Mouse (Mus musculus): ENCODE data around the gene Dph1. TPM values are rescaled to one million over a fixed set of nuclear protein-coding genes. Genes with fewer than 3 reads are reported as not detected.

Gene Dph1
- polyA plus RNA-seq, 1 experiment from 2014 or later = 3.0 TPM

DNA sequence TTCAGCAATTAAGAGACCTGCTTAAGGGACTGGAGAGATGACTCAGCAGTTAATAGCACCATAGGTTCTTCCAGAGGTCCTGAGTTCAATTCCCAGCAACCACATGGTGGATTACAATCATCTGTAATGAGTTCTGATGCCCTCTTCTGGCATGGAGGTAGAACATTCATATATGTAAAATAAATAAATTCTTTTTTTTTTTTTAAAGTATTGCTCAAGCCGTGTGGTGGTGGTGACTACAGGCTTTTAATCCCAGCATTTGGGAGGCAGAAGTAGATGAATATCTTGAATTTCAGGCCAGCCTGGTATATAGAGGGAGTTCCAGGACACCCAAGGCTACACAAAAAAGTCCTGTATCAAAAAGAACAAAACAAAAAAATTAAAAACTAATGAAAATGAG lies 40.7 kb downstream of the Dph1 start:
- H3K36me3 ChIP-seq (ENCODE audit: inconsistent target) = no peaks in the 10 kb centered on the region
- H3K4me3 ChIP-seq (ENCODE audit: inconsistent target) = no peak overlapping the region
- no peaks in the 10 kb centered on the region for H3K79me2 ChIP-seq (ENCODE audit: inconsistent target)
- H3K27ac ChIP-seq = no peak overlapping the region
- 29% methylated on average over 1 of the region's 1 CpGs for WGBS (ENCODE audit: missing documents)

- Histone ChIP-seq H3K4me3 (ENCODE audit: inconsistent target) (no peak overlapping the region), H3K27ac (no peak overlapping the region), H3K36me3 (ENCODE audit: inconsistent target) (peaks cover 7% of the 10 kb centered on the region; the same call in 1 of the 2 replicates), H3K79me2 (ENCODE audit: inconsistent target) (no peaks in the 10 kb centered on the region)
- 98% methylated on average over 10 of the region's 11 CpGs for WGBS (ENCODE audit: missing documents)
These were observed 42.6 kb downstream of the Dph1 start for GRCm38 (mm10) chr11:75148332-75149035.

- Histone ChIP-seq H3K36me3 (ENCODE audit: inconsistent target) (peaks cover 14% of the 10 kb centered on the region; the same call in 1 of the 2 replicates), H3K27ac (no peak overlapping the region), H3K4me3 (ENCODE audit: inconsistent target) (no peak overlapping the region), H3K79me2 (ENCODE audit: inconsistent target) (no peaks in the 10 kb centered on the region)
- WGBS (ENCODE audit: missing documents) = 63% methylated on average over 3 of the region's 3 CpGs
These were observed 43.2 kb downstream of the Dph1 start for GRCm38 (mm10) chr11:75147846-75148168.

DNA sequence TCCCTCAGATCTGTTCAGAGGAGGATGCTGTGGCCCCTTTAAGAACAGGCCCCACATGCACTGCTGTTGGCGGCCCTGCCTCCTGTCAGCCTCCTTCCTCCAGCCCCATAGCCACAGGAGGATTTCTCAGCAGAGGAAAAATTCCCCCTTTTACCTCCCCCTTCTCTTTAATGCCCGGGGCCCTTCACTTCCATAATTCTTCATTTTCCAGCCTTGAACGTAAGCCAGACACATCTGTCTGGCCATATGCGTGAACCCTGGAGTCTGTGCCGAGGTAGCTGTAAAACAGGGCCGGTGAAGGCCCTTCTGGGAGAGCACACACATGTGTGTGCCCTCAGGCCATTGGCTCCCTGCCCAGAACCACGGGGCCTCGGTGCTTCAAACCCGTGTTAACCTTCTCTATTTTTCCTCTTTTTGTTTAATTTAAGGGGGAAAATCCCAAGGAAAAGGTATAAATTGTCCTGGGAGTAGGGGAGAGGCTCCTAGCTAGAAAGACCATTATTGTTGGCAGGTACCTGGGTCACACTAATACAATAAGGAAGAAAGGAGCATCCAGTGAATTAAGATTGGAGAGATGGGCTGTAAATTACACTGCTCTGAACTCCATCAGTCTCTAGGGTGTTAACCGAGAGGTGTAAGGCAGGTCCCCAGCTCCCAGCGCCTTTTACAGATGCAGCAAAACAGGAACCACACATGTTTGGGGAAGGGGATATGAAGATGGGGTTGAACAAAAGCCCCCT lies 43.8 kb downstream of the Dph1 start:
- no peak overlapping the region for H3K27ac ChIP-seq
- no peak overlapping the region for H3K4me3 ChIP-seq (ENCODE audit: inconsistent target)
- 69% methylated on average over 11 of the region's 11 CpGs for WGBS (ENCODE audit: missing documents)
- no peaks in the 10 kb centered on the region for H3K79me2 ChIP-seq (ENCODE audit: inconsistent target)
- peaks cover 16% of the 10 kb centered on the region; the same call in 1 of the 2 replicates for H3K36me3 ChIP-seq (ENCODE audit: inconsistent target)

- 100% methylated on average over 2 of the region's 2 CpGs for WGBS (ENCODE audit: missing documents)
- peaks cover 16% of the 10 kb centered on the region; the same call in 1 of the 2 replicates for H3K36me3 ChIP-seq (ENCODE audit: inconsistent target)
These were observed 45.2 kb downstream of the Dph1 start for GRCm38 (mm10) chr11:75145841-75146240.

DNA sequence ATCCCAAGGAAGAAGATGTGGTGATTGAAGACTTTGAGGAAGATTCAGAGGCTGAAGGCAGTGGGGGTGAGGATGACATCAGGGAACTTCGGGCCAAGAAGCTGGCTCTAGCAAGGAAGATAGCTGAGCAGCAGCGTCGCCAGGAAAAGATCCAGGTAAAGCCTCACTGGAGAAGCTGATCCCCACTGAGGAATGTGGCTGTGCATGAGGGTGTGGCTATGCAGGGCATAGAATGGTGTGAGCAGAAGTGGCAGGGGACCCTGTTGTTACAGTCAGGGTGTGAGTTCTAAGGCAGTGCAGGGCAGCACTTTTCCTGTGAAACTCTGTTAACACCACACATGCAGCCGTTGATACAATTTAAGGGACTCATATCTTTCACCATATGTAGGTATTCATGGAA lies 48.3 kb downstream of the Dph1 start:
- WGBS (ENCODE audit: missing documents) = 91% methylated on average over 4 of the region's 4 CpGs
- Histone ChIP-seq H3K27ac (no peak overlapping the region), H3K4me3 (ENCODE audit: inconsistent target) (no peak overlapping the region), H3K79me2 (ENCODE audit: inconsistent target) (no peaks in the 10 kb centered on the region), H3K36me3 (ENCODE audit: inconsistent target) (peaks cover 16% of the 10 kb centered on the region; the same call in 1 of the 2 replicates)

More at GRCm38 (mm10) chr11:75145841-75146240, 45.2 kb downstream of the Dph1 start:
- Histone ChIP-seq H3K4me3 (ENCODE audit: inconsistent target) (no peak overlapping the region), H3K79me2 (ENCODE audit: inconsistent target) (no peaks in the 10 kb centered on the region), H3K27ac (no peak overlapping the region)

DNA sequence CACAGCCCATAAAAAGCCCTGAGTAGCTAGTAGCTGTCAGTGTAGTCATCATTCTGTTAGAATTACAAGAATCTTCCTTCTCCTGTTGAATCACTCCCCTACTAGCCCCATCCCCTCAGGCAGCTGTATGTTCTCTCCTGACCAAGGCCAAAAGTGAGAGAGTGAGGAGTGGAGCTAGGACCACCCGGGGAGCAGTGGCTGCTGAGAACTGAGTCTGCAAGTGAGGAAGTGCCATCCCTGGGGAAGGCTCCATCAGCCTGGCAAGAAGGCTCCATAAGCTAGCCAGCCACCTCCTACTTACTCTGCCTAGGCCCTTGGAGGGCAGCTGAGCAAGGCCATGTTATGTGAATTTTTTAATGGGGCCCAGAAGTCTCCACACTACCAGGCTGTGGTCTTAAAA lies 49.1 kb downstream of the Dph1 start:
- H3K27ac ChIP-seq = no peak overlapping the region
- WGBS (ENCODE audit: missing documents) = 86% methylated on average over 1 of the region's 1 CpGs
- no peaks in the 10 kb centered on the region for H3K79me2 ChIP-seq (ENCODE audit: inconsistent target)
- peaks cover 16% of the 10 kb centered on the region; the same call in 1 of the 2 replicates for H3K36me3 ChIP-seq (ENCODE audit: inconsistent target)
- no peak overlapping the region for H3K4me3 ChIP-seq (ENCODE audit: inconsistent target)

- Histone ChIP-seq H3K36me3 (ENCODE audit: inconsistent target) (peaks cover 16% of the 10 kb centered on the region; the same call in 1 of the 2 replicates), H3K27ac (no peak overlapping the region), H3K4me3 (ENCODE audit: inconsistent target) (no peak overlapping the region), H3K79me2 (ENCODE audit: inconsistent target) (no peaks in the 10 kb centered on the region)
- 30% methylated on average over 3 of the region's 3 CpGs for WGBS (ENCODE audit: missing documents)
These were observed 50.0 kb downstream of the Dph1 start for GRCm38 (mm10) chr11:75141038-75141437.

- Histone ChIP-seq H3K36me3 (ENCODE audit: inconsistent target) (peaks cover 16% of the 10 kb centered on the region; the same call in 1 of the 2 replicates), H3K4me3 (ENCODE audit: inconsistent target) (no peak overlapping the region), H3K27ac (no peak overlapping the region), H3K79me2 (ENCODE audit: inconsistent target) (no peaks in the 10 kb centered on the region)
- whole genome bisulfite sequencing (ENCODE audit: missing documents) = 100% methylated on average over 5 of the region's 5 CpGs
These were observed 50.6 kb downstream of the Dph1 start for GRCm38 (mm10) chr11:75140431-75140830.

DNA sequence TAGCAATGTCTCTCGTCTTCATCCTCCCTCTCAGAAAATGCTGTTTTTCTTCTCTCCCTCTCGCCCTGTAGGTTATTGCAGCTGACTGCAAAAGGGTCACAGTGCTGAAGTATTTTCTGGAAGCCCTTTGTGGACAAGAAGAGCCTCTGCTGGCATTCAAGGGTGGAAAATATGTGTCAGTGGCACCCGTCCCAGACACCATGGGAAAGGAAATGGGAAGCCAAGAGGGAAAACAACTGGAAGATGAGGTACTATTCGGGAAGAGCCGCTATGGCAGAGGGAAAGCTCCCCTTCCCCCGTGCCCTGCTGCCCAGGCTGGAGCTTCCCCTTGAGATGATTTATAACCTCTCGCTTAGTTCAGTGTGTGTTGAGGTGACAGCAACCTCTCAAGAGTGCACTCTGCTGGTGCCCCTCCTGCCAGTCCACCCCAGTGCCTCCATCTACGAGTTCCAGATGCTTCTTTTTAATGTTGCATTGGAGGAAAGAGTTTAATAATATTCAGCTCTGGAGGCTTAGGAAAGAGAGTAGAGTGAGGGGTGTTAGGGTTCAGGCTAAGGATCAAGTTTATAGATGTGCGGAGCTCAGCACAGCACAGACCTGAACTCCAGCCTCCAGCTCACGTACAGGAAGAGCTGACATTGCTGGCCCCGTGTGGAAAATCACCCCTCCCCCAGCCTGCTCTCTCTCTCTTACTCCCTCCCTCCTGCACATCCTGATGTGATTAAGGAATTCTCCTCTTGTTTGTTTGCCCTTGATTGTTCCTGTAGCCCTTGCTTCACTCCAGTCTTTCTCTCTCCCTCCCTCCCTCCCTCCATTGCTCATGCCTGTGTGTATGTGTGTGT lies 51.7 kb downstream of the Dph1 start:
- H3K79me2 ChIP-seq (ENCODE audit: inconsistent target) = no peaks in the 10 kb centered on the region
- 82% methylated on average over 11 of the region's 11 CpGs for WGBS (ENCODE audit: missing documents)
- H3K4me3 ChIP-seq (ENCODE audit: inconsistent target) = no peak overlapping the region
- H3K36me3 ChIP-seq (ENCODE audit: inconsistent target) = peaks cover 16% of the 10 kb centered on the region; the same call in 1 of the 2 replicates
- H3K27ac ChIP-seq = no peak overlapping the region

DNA sequence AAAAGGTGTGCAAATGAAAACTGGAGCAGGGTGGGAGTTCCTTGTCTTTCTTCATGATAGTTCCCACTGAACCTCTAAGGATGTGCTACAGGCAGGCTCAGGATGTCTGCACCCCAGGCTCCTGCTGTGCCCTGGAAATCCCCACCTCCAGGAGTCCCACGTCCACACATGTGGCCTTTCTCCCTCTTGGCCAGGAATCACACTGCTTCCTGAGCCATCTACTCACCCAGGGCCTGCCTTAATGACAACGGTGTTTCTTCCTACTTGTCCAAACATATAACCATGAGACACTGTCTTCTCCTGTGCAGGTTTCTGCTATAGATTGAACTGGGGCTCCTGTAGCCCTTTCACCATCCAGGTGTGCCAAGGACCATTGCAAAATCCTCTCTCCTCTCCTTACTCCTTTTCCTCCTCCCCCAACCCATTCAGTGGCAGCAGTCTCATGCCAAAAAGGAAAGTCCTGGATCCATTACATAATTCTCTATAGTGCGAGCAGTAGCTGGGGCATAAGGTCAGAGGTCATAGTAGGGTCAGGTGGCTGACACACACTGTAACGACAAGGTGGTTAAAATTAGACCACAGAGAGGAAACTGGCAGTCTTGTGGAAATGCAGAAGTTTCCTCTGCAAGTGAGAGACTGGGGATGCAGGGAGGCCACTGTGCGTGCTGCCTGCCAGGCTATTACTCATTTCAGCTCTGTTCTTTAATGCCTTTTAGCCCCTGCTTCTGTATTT lies 54.2 kb downstream of the Dph1 start:
- 11% methylated on average over 5 of the region's 5 CpGs for WGBS (ENCODE audit: missing documents)
- Histone ChIP-seq H3K36me3 (ENCODE audit: inconsistent target) (no peaks in the 10 kb centered on the region), H3K27ac (peak overlapping the region; percentile 12), H3K79me2 (ENCODE audit: inconsistent target) (no peaks in the 10 kb centered on the region), H3K4me3 (ENCODE audit: inconsistent target) (no peak overlapping the region)

DNA sequence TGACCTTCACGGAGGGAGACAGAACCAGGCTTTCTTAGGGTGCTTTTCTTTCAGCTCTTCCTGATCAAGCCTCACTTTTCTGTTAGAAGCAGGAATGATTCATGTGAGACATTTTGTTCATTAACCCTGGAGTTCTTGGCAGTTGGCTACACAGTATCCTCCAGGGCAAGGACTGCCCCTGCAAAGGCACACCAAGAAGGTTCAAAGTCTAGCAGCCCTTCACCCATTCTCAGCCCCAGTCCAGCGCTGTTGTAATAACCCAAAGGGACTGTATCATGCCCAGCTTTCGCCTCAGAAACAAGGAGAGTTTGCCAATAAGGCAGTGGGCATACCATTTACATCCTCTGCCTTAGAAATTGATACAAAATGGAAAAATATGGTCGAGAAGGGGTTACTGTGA lies 55.7 kb downstream of the Dph1 start:
- no peaks in the 10 kb centered on the region for H3K79me2 ChIP-seq (ENCODE audit: inconsistent target)
- no peaks in the 10 kb centered on the region for H3K36me3 ChIP-seq (ENCODE audit: inconsistent target)
- no peak overlapping the region for H3K4me3 ChIP-seq (ENCODE audit: inconsistent target)
- no peak overlapping the region for H3K27ac ChIP-seq
- WGBS (ENCODE audit: missing documents) = 91% methylated on average over 4 of the region's 4 CpGs

- Histone ChIP-seq H3K4me3 (ENCODE audit: inconsistent target) (no peak overlapping the region), H3K36me3 (ENCODE audit: inconsistent target) (no peaks in the 10 kb centered on the region), H3K27ac (no peak overlapping the region), H3K79me2 (ENCODE audit: inconsistent target) (no peaks in the 10 kb centered on the region)
- 96% methylated on average over 5 of the region's 5 CpGs for WGBS (ENCODE audit: missing documents)
These were observed 56.5 kb downstream of the Dph1 start for GRCm38 (mm10) chr11:75134485-75135068.

- H3K79me2 ChIP-seq (ENCODE audit: inconsistent target) = no peaks in the 10 kb centered on the region
- no peak overlapping the region for H3K4me3 ChIP-seq (ENCODE audit: inconsistent target)
- H3K27ac ChIP-seq = no peak overlapping the region
- no peaks in the 10 kb centered on the region for H3K36me3 ChIP-seq (ENCODE audit: inconsistent target)
- 74% methylated on average over 2 of the region's 2 CpGs for WGBS (ENCODE audit: missing documents)
These were observed 57.1 kb downstream of the Dph1 start for GRCm38 (mm10) chr11:75133951-75134350.

Measured in macrophage (primary cell).